Mouse (Mus musculus): ENCODE measurements around the gene Dpp10. TPM values are rescaled to one million over a fixed set of nuclear protein-coding genes. Genes with fewer than 3 reads are reported as not detected.

Gene Dpp10
- total RNA-seq, 2 experiments from 2014 or later, result not detected

GRCm38 (mm10) chr1:123919606-123920005 is 125.8 kb downstream of the Dpp10 start:
- DNase-seq, result peak in 1 of 2 experiments; percentile 2

GRCm38 (mm10) chr1:123902628-123903027 is 142.7 kb downstream of the Dpp10 start:
- no peak for DNase-seq

DNA sequence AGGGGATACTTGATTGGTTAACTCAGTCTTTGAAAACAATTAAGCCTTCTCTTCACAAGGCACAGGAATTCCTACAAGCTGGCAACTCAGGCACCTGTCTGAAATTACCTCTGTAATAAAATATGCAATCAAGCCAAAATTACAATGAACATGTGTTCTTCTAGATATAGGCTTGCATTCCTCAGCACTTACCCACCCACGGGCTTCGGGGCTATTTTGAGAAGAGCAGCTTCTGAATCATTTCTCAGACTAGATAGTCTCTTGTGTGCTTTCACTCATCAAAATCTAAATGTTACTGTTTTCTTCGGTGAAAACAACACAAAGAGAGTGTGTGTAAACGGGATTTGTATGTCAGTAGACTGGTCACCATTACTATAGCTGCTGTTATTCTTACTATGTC is 144.1 kb downstream of the Dpp10 start:
- DNase-seq, result no peak

DNA sequence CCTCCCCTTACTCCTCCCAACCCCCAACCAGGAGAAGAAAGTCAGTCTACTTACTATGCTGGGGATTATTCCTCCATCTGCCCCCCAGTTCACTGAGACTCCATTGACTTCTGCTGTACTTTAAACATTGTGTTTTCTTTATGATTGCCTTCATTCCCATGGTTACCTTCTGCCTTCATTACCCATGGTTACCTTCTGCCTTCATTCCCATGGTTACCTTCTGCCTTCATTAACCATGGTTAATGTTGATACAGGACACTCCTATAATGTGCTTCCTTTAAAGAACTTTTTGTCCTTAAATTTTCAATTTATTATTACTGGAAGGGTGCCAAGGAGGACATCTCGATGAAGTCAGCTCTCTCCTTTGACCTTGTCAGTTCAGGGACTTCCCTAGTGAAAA is 158.1 kb downstream of the Dpp10 start:
- no peak for DNase-seq

- no peak for DNase-seq
Measured at GRCm38 (mm10) chr1:123846881-123847280, 198.5 kb downstream of the Dpp10 start.

DNA sequence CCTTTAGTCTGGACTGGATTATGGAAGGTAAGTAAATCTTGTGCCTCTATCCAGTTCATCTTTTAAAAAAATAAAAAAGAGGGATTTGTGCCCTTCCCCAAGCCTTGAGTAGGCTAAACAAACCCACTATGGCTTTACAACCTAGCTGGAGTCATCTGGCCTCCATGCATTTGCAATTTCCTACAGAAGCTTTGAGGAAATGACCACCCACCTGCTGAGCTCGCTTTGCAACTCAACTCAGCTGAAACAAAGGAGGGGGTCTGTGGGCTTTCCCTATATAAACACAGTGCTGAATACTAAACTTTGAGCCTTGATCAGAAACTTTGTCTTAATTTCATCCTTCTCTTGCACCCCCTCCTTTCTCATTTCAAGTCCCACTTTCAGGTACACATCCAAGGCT is 244.2 kb downstream of the Dpp10 start:
- DNase-seq, result no peak

DNA sequence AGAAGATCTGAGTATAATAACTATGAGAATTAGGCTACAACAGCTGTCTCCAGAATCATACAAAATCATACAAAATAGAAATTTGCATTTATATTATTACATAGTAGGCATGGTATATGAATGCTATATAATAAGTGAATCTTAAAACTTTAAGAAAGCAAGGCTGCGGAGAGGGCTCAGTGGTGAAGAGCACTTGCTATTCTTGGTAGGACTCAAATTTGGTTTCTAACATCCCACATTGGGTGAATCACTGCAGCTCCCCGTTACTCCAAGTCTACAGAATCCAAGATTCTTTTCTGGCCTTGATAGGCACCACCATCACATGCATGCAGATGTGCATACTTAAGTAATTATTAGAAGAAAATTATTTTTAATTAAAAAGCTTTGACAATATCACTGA is 279.8 kb downstream of the Dpp10 start:
- DNase-seq, result no peak

- DNase-seq, result no peak
Measured at GRCm38 (mm10) chr1:123762272-123762671, 283.1 kb downstream of the Dpp10 start.

- no peak for DNase-seq
Measured at GRCm38 (mm10) chr1:123756055-123756454, 289.3 kb downstream of the Dpp10 start.

- no peak for DNase-seq
Measured at GRCm38 (mm10) chr1:123707292-123707691, 338.1 kb downstream of the Dpp10 start.

DNA sequence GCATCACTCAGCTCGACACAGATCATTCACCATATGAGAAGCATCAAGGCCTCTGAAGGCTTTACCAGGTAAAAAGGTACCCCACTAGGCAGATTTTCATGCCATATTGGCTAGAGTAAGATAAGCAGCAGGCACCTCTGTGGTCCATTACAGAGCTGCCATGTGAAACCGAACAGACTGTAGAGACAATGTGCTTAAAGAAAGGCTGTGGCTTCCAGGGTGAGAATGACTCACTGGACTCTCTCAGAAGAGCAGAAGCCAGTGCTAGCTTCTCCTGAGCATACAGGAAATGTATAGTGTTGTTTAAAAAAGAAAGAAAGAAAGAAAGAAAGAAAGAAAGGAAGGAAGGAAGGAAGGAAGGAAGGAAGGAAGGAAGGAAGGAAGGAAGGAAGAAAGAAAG is 386.9 kb downstream of the Dpp10 start:
- no peak for DNase-seq

GRCm38 (mm10) chr1:123656607-123657006 is 388.8 kb downstream of the Dpp10 start:
- DNase-seq, result no peak

DNA sequence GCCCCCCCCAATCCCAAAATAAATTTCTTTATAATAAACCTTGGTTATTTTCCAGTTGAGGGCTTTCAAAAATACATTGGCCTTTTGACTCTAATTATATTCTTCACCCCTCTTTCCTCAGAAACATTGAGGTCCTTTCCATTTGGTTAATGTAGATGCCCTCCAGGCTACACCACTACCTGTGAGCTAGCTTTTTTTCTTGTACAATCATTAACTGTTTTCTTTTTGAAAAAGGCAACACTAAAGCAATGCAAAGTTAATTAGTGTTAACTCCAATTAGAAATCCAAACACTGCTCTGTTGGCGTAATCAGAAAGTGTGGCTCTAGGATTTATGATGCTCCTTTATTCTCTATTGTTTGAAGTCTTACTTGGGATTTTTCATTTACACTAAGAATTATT is 407.5 kb downstream of the Dpp10 start:
- DNase-seq, result no peak

- DNase-seq, result no peak
Measured at GRCm38 (mm10) chr1:123628268-123628667, 417.1 kb downstream of the Dpp10 start.

DNA sequence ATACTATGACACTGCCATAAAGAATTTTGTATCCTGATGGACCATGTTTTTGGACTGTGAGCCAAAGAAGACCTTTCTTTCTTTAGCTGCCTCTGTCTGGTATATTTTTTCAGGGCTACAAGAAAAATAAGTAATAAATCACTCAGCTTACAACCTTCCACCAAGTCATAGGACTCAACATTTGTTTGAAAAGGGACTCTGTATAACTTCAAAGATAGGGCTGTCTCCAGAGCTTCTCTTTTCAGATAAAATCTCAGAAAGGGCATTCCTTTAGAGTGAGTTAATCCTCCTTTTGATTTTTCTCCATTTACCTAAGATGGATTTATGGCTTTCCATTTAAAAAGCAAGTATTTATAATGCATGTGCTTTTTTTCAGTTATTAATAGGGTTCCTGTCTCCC is 460.5 kb downstream of the Dpp10 start:
- DNase-seq, result no peak

DNA sequence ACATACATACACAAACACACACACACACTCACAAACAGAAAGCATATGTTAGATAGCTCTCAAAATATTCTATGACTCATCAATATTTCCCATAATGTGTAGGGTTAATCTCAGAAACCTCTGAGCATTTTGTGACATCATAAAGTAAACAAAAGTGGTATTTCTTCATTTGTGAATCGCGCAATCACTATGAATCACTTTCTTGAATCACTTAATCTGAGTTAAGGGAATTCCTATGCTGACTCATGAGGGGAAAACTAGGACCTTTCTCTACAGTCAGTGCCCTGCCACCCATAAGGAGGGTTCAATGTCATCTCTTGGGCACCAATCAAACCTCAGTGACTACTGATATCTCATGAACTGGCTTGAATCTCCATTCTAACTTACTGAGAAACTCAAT is 465.2 kb downstream of the Dpp10 start:
- no peak for DNase-seq

DNA sequence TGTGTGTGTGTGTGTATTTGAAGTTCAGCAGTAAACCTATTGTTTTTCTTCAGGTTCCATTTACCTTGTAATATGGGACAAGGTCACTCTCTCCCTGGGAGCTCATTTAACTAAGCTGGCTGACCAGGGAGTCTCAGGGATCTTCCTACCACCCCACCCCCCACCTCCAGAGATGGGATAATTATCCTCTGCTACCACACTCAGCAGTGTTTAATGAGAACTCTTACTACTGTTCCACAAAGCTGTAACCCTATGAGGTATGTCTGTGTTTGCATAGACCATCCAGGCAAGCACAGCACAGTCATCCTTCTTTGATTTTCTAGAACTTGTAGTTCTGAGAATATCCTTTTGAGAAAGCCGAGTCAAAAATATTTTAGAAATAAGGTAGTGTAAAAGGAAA is 471.6 kb downstream of the Dpp10 start:
- no peak for DNase-seq

DNA sequence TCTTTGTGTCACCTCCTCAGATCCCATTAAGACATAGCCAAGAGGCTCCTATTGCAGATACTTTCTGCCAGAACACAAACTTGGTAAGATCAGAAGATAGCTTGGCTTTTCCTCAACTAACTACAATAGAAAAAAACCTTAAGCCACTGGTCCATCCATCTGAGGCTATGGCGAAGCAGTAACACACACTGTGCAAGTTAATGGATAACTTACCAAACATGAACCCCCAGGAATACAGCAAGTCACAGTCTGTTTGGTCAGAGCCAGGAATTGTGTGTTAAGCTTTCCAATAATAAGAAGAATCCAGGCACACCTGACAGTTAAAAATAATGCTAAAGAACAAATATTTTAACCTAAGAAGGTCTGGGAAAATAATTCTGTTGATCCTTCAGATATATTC is 502.9 kb downstream of the Dpp10 start:
- no peak for DNase-seq

GRCm38 (mm10) chr1:123467729-123468128 is 577.6 kb downstream of the Dpp10 start:
- no peak for DNase-seq

DNA sequence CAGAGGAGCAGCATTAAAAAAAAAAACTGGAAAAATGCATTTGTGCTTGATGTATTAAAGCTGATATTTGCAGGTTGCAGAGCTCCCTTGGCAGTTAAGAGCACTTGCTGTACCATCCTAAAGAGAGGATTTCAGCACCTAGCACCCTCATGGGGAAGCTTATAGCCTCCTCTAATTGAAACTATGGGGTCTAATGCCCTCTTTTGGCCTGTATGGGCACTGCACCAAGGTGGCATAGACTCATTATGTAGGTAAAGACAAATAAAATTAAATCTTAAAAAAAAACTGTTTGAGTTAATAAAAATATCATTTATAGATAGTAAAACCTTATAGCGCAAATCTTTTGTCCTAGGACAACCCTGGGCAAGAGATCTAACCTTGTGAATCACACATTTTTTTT is 631.2 kb downstream of the Dpp10 start:
- DNase-seq, result no peak

DNA sequence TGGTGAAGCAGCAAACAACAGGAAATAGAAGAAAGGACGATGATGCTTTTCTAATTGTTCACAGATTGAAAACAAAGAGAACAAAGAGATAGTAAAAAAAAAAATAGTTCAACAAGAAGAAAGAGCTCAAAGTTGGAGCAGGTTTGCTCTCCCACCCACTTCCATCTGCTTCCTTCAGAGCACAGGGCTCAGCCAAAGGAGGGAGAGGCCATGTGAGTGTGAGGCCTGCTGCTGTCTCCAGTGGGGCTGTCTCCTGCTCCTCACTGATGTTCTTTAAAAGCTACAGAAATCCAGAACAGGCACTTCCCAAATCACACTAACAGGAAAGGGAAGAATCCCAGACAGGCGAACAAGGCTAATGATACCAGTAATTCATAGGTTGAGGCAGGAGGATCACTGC is 694.1 kb downstream of the Dpp10 start:
- no peak for DNase-seq

DNA sequence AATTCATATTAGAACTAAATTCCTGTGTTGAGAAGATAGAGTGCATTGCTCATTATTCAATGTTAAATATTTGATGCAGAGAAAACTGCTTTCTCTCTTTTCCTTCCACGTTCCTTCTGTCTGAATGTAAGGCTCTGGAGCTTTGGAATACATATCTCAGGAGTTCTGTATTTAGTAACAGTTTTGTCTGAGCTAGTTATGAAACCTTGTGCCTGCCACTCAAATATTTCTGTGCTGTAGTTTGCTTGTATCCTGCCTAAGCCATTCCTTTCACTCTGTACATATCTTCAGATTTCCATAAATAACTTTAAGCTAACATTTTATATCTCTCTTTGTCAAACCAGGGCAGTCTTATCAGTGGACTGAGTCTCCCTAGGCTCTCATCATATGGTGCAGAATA is 707.5 kb downstream of the Dpp10 start:
- DNase-seq, result no peak

DNA sequence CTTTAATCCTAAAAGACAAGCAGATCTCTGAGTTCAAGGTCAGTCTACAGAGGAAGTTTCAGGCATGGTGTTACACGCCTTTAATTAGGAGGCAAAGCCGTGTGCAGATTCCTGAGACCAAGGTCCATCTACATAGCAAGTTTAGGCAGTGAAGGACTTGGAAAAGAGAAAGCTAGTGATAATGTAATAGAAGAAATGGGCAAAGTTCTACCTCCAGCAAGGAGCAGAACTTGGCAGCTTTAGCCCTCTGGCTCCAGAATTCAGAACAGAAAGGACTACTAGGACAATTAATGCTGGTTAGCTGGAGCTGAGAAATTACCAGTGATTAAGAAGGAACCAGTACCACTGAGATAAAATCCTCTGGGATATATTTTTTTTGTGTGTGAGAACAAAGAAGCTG is 728.5 kb downstream of the Dpp10 start:
- DNase-seq, result no peak

Data from heart, adult 18-20 months (tissue).